12 mouse cellular contexts compared by ENCODE assay signal in the genomic region with DNA sequence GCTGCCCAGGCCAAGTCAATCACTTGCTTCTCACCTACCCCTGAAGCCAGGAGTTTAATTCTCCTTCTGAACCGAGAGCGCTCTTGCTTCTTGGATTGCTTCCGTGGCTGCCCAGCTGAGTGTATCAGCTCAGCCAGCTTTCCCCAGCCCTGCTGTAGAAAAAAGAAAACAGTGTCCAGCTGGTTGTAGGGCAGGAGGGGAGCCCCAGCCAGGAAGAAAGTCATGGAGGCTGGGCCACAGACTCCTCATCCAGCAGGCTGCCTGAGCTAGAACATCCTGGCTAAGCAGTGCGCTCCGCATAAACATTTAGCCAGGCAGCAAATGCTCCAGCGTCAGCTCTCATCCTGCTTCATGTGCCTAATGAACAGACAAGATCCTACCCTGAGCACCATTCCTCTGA. TPM values are rescaled to one million over a fixed set of nuclear protein-coding genes. Genes with fewer than 3 reads are reported as not detected.
DNase-seq lines count a peak whose midpoint lies in the region; ATAC-seq lines count a peak whose summit lies in the region.
"Had no signal": no experiment of that assay in that cellular context is flagged by ENCODE, and none has a peak within 500 bp of the region (broad histone marks: within the 10 kb centered on the region; RNA-seq: fewer than 3 reads in every experiment).

No protein-coding gene starts in this region.

- H3K4me3 ChIP-seq in kidney, embryonic 14.5 days (ENCODE audit: low read length), result no peak overlapping the region
- H3K4me3 ChIP-seq in neural tube, embryonic 11.5 days (ENCODE audit: low read depth, low read length), result no peak overlapping the region
- no peak overlapping the region for H3K4me3 ChIP-seq in neural tube, embryonic 15.5 days (replicated peaks)
- H3K4me3 ChIP-seq in forebrain, embryonic 14.5 days (ENCODE audit: low read depth, low read length), result no peak overlapping the region
- H3K4me3 ChIP-seq: forebrain, embryonic 10.5 days; limb, embryonic 13.5 days had no signal

- no peaks in the 10 kb centered on the region for H3K9me3 ChIP-seq in kidney, embryonic 14.5 days (ENCODE audit: control insufficient read depth, low read length)
- no peaks in the 10 kb centered on the region for H3K9me3 ChIP-seq in neural tube, embryonic 11.5 days (ENCODE audit: control insufficient read depth, low read length)
- H3K9me3 ChIP-seq in neural tube, embryonic 15.5 days (replicated peaks), result no peaks in the 10 kb centered on the region
- no peaks in the 10 kb centered on the region for H3K9me3 ChIP-seq in forebrain, embryonic 14.5 days (replicated peaks; ENCODE audit: control insufficient read depth, low read length)
- H3K9me3 ChIP-seq: limb, embryonic 13.5 days had no signal

- ATAC-seq in kidney, embryonic 14.5 days (ENCODE audit: low FRiP score, low TSS enrichment), result peak; percentile 57; the same call in 1 of the 2 replicates
- no peak for ATAC-seq in neural tube, embryonic 11.5 days (ENCODE audit: insufficient read depth, low FRiP score, low TSS enrichment)
- peak; percentile 50; the same call in 1 of the 2 replicates for ATAC-seq in neural tube, embryonic 15.5 days (ENCODE audit: low FRiP score)
- ATAC-seq in forebrain, embryonic 14.5 days, result no peak

- H3K27ac ChIP-seq in kidney, embryonic 14.5 days (ENCODE audit: low read depth, low read length), result peak overlapping the region; percentile 15; the same call in 1 of the 2 replicates
- peak overlapping the region; percentile 42; the same call in 1 of the 2 replicates for H3K27ac ChIP-seq in neural tube, embryonic 11.5 days (ENCODE audit: low read depth, low read length)
- H3K27ac ChIP-seq in neural tube, embryonic 15.5 days (replicated peaks), result peak overlapping the region; percentile 72
- no peak overlapping the region for H3K27ac ChIP-seq in forebrain, embryonic 14.5 days (ENCODE audit: low read depth, low read length)
- H3K27ac ChIP-seq: forebrain, embryonic 10.5 days; limb, embryonic 13.5 days had no signal

- peaks cover 14% of the 10 kb centered on the region; the same call in 1 of the 2 replicates for H3K4me1 ChIP-seq in kidney, embryonic 14.5 days (ENCODE audit: control insufficient read depth, insufficient read depth, low read length)
- H3K4me1 ChIP-seq in neural tube, embryonic 11.5 days (ENCODE audit: control insufficient read depth, insufficient read depth, low read length), result no peaks in the 10 kb centered on the region; the same call in 1 of the 2 replicates
- H3K4me1 ChIP-seq in neural tube, embryonic 15.5 days, result peaks cover 16% of the 10 kb centered on the region
- no peaks in the 10 kb centered on the region for H3K4me1 ChIP-seq in forebrain, embryonic 14.5 days (ENCODE audit: control insufficient read depth, insufficient read depth, low read length)
- H3K4me1 ChIP-seq: limb, embryonic 13.5 days had no signal

- H3K36me3 ChIP-seq in kidney, embryonic 14.5 days (ENCODE audit: control insufficient read depth, insufficient read depth, low read length), result no peaks in the 10 kb centered on the region
- H3K36me3 ChIP-seq in neural tube, embryonic 11.5 days (ENCODE audit: control insufficient read depth, insufficient read depth, low read length), result no peaks in the 10 kb centered on the region
- H3K36me3 ChIP-seq in neural tube, embryonic 15.5 days, result no peaks in the 10 kb centered on the region
- H3K36me3 ChIP-seq in forebrain, embryonic 14.5 days (ENCODE audit: control insufficient read depth, insufficient read depth, low read length), result no peaks in the 10 kb centered on the region
- H3K36me3 ChIP-seq: forebrain, embryonic 10.5 days; limb, embryonic 13.5 days had no signal

- no peak overlapping the region for H3K9ac ChIP-seq in kidney, embryonic 14.5 days (ENCODE audit: low read depth, low read length)
- H3K9ac ChIP-seq in neural tube, embryonic 11.5 days (ENCODE audit: low read length), result no peak overlapping the region
- no peak overlapping the region for H3K9ac ChIP-seq in neural tube, embryonic 15.5 days (replicated peaks)
- no peak overlapping the region for H3K9ac ChIP-seq in forebrain, embryonic 14.5 days (ENCODE audit: low read length)
- H3K9ac ChIP-seq: limb, embryonic 13.5 days had no signal

- 6% methylated on average over 6 of the region's 6 CpGs for WGBS in kidney, embryonic 14.5 days
- WGBS in neural tube, embryonic 11.5 days, result 36% methylated on average over 6 of the region's 6 CpGs
- 23% methylated on average over 6 of the region's 6 CpGs for WGBS in neural tube, embryonic 15.5 days
- 56% methylated on average over 6 of the region's 6 CpGs for WGBS in forebrain, embryonic 14.5 days

- peaks cover 5% of the 10 kb centered on the region; the same call in 1 of the 2 replicates for H3K27me3 ChIP-seq in kidney, embryonic 14.5 days (ENCODE audit: control insufficient read depth, insufficient read depth, low read length)
- no peaks in the 10 kb centered on the region for H3K27me3 ChIP-seq in neural tube, embryonic 11.5 days (ENCODE audit: control insufficient read depth, insufficient read depth, low read length)
- no peaks in the 10 kb centered on the region for H3K27me3 ChIP-seq in neural tube, embryonic 15.5 days (replicated peaks)
- H3K27me3 ChIP-seq in forebrain, embryonic 14.5 days (replicated peaks; ENCODE audit: control insufficient read depth, insufficient read depth, low read length), result no peaks in the 10 kb centered on the region

- DNase-seq in cerebellum, postnatal 14 days, result peak; percentile 13 to 19
- DNase-seq in cerebellum, adult 11-12 months, result no peak
- DNase-seq in kidney, adult 8-10 months, result no peak
- DNase-seq in neural tube, embryonic 11.5 days (ENCODE audit: low spot score), result no peak
- DNase-seq in neural tube, embryonic 10.5 days (ENCODE audit: extremely low spot score, low spot score), result no peak
- no peak for DNase-seq in forebrain, embryonic 14.5 days (ENCODE audit: low spot score)
- DNase-seq: layer of hippocampus, adult 9-11 months; lung, postnatal 14 days had no signal

- H3K4me2 ChIP-seq in kidney, embryonic 14.5 days (replicated peaks; ENCODE audit: low read depth, low read length), result no peak overlapping the region; the same call in 1 of the 2 replicates
- H3K4me2 ChIP-seq in neural tube, embryonic 11.5 days (ENCODE audit: low read depth), result no peak overlapping the region
- H3K4me2 ChIP-seq in neural tube, embryonic 15.5 days, result peak overlapping the region; percentile 22
- H3K4me2 ChIP-seq in forebrain, embryonic 14.5 days (ENCODE audit: low read length), result no peak overlapping the region
- H3K4me2 ChIP-seq: limb, embryonic 13.5 days had no signal

RNA-seq across cellular contexts. Expression of gene Ccl1, which starts 34.9 kb away (rescaled TPM):
- polyA plus RNA-seq in kidney, embryonic 14.5 days (2014; fragmentation: Nextera tagmentation; extraction: Ambion mirVana), result not detected in 2 replicates
- polyA plus RNA-seq in neural tube, embryonic 11.5 days (2014; fragmentation: Nextera tagmentation; extraction: Ambion mirVana), result not detected in 2 replicates
- 0.92 and 1.1 TPM in 2 replicates for polyA plus RNA-seq in neural tube, embryonic 15.5 days (2015; fragmentation: Nextera tagmentation; extraction: Ambion mirVana)
- polyA plus RNA-seq in forebrain, embryonic 14.5 days (2014; fragmentation: Nextera tagmentation; extraction: Ambion mirVana), result not detected in 2 replicates
- polyA plus RNA-seq: forebrain, embryonic 10.5 days; limb, embryonic 13.5 days had no signal

RNA-seq across cellular contexts. Expression of gene Tmem132e, which starts 48.3 kb away (rescaled TPM):
- polyA plus RNA-seq in kidney, embryonic 14.5 days (2014; fragmentation: Nextera tagmentation; extraction: Ambion mirVana), result 0.29 and 0.37 TPM in 2 replicates
- 5.4 and 6.4 TPM in 2 replicates for polyA plus RNA-seq in neural tube, embryonic 11.5 days (2014; fragmentation: Nextera tagmentation; extraction: Ambion mirVana)
- polyA plus RNA-seq in neural tube, embryonic 15.5 days (2015; fragmentation: Nextera tagmentation; extraction: Ambion mirVana), result 5.1 and 5.7 TPM in 2 replicates
- 0.85 and 0.89 TPM in 2 replicates for polyA plus RNA-seq in forebrain, embryonic 14.5 days (2014; fragmentation: Nextera tagmentation; extraction: Ambion mirVana)

Comparison
In these comparisons a context has a peak if more than half of its experiments do, and no peak if none do; other contexts are left out.
1. DNase-seq: peak in cerebellum, postnatal 14 days (2 of 2); none in cerebellum, adult 11-12 months (single experiment), kidney, adult 8-10 months (0 of 2), neural tube, embryonic 11.5 days (single experiment), neural tube, embryonic 10.5 days (single experiment) and forebrain, embryonic 14.5 days (single experiment).
2. ATAC-seq: peak in kidney, embryonic 14.5 days (single experiment) and neural tube, embryonic 15.5 days (single experiment); none in neural tube, embryonic 11.5 days (single experiment) and forebrain, embryonic 14.5 days (single experiment).